Mouse (Mus musculus) myocyte (in vitro differentiated cells): ENCODE results near the gene Sat2.

Source experiments
- CEBPB ChIP-seq: IDR thresholded peaks from 2 replicates; pipeline ENCODE4 v1.6.1; 2011; ENCODE audit warnings: mild to moderate bottlenecking, moderate library complexity; ENCODE audit not compliant: poor library complexity, insufficient read depth, severe bottlenecking
- E2F4 ChIP-seq: IDR thresholded peaks from one replicate; pipeline ENCODE4 v1.6.1; 2011; ENCODE audit warnings: mild to moderate bottlenecking, control low read depth, moderate library complexity; ENCODE audit not compliant: insufficient read depth
- MAX ChIP-seq: IDR thresholded peaks from one replicate; pipeline ENCODE4 v1.6.1; 2011; ENCODE audit warnings: low read depth, mild to moderate bottlenecking, control low read depth
- MYOD1 ChIP-seq, 3 experiments: IDR thresholded peaks; one replicate each; pipeline ENCODE4 v1.6.1; 2011; ENCODE audit warnings: control low read depth in 2 of 3, low read depth in 2 of 3, mild to moderate bottlenecking in 2 of 3, moderate library complexity in 1 of 3; ENCODE audit not compliant: insufficient read length in 2 of 3, control insufficient read depth in 1 of 3
- MYOG ChIP-seq, 3 experiments: IDR thresholded peaks; one replicate each; pipeline ENCODE4 v1.6.1; 2011; ENCODE audit warnings: control low read depth in 2 of 3, low read depth in 2 of 3, mild to moderate bottlenecking in 2 of 3; ENCODE audit not compliant: insufficient read length in 2 of 3, control insufficient read depth in 1 of 3, insufficient read depth in 1 of 3
- POLR2A ChIP-seq: IDR thresholded peaks from one replicate; pipeline ENCODE4 v1.6.1; 2011; ENCODE audit warnings: low read depth, mild to moderate bottlenecking, control low read depth, moderate library complexity; ENCODE audit not compliant: insufficient read length
- POLR2AphosphoS2 ChIP-seq: IDR thresholded peaks from one replicate; pipeline ENCODE4 v1.6.1; 2011; ENCODE audit warnings: low read depth, control low read depth; ENCODE audit not compliant: insufficient read length
- REST ChIP-seq: IDR thresholded peaks from one replicate; pipeline ENCODE4 v1.6.1; 2011; ENCODE audit warnings: mild to moderate bottlenecking, control low read depth, moderate library complexity; ENCODE audit not compliant: insufficient read depth, insufficient read length
- SRF ChIP-seq: IDR thresholded peaks from one replicate; pipeline ENCODE4 v1.6.1; 2011; ENCODE audit warnings: low read depth; ENCODE audit not compliant: control insufficient read depth, insufficient read length
- TCF12 ChIP-seq: IDR thresholded peaks from one replicate; pipeline ENCODE4 v1.6.1; 2011; ENCODE audit warnings: mild to moderate bottlenecking, control low read depth; ENCODE audit not compliant: poor library complexity, insufficient read depth, severe bottlenecking
- USF1 ChIP-seq: IDR thresholded peaks from one replicate; pipeline ENCODE4 v1.6.1; 2011; ENCODE audit warnings: low read depth, mild to moderate bottlenecking, control low read depth, moderate library complexity

GRCm38 (mm10) chr11:69606832-69607231 is 15.0 kb upstream of the Sat2 start:
- TF ChIP-seq CEBPB (no peak), POLR2A (no peak), POLR2AphosphoS2 (no peak), MAX (no peak), SRF (no peak), MYOD1 (IDR thresholded peaks at IDR 0.05; ENCODE audit: control insufficient read depth in 1 of 3, insufficient read length in 2 of 3, low read depth in 2 of 3) (no peak), E2F4 (no peak), TCF12 (no peak), USF1 (no peak), REST (no peak), MYOG (IDR thresholded peaks at IDR 0.05; ENCODE audit: control insufficient read depth in 1 of 3, insufficient read depth in 1 of 3, insufficient read length in 2 of 3, low read depth in 2 of 3) (no peak)
